In the genomic region with DNA sequence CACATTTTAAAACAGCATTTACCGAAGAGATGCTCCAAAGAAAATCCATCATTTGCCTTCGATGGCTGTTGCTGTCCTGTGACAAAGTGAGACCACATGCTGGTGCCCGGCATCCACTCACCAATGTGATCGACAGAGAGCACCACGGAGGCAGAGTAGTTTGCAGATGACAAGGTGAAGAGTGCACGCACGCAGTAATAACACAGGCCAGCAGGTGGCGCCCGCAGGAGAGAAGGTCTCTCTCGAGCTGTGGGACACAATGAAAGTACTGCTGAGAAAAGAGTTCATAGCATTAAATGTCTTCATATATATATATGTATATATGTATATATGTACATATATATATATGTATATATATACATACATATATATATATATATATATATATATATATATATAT, we compare ENCODE assay signal across 9 mouse cellular contexts.
A peak's percentile ranks its signal among the peaks of the same experiment; 100 is the strongest.
DNase-seq lines count a peak whose midpoint lies in the region; TF ChIP-seq lines count a peak whose summit lies in the region.
"Had no signal": no experiment of that assay in that cellular context is flagged by ENCODE, and none has a peak within 500 bp of the region (broad histone marks: within the 10 kb centered on the region; RNA-seq: fewer than 3 reads in every experiment).

No protein-coding gene starts in this region.

- H3K4me1 ChIP-seq in ES-E14 (ENCODE audit: control insufficient read depth in 2 of 2, insufficient read depth in 2 of 2, low read length in 2 of 2, poor library complexity in 1 of 2) = no peaks in the 10 kb centered on the region

- no peaks in the 10 kb centered on the region for H3K36me3 ChIP-seq in ES-E14 (ENCODE audit: control insufficient read depth, insufficient read depth, low read length, poor library complexity, severe bottlenecking)
- H3K36me3 ChIP-seq: hindbrain, embryonic 15.5 days had no signal

- peak; percentile 41 for DNase-seq in A20 (ENCODE audit: low read depth, low spot score)
- peak; percentile 57 for DNase-seq in ES-E14 (ENCODE audit: low read depth, low spot score)
- peak; percentile 78 for DNase-seq in cerebellum, adult 11-12 months
- DNase-seq in frontal cortex, postnatal 14 days (ENCODE audit: low spot score in 2 of 2) = peak; percentile 38 to 68
- DNase-seq in layer of hippocampus, adult 18-20 months (ENCODE audit: low spot score in 2 of 2) = peak; percentile 62 to 86
- peak; percentile 63 for DNase-seq in lung, postnatal 25 days (ENCODE audit: low spot score)
- DNase-seq in right cerebral cortex, postnatal 4 days = peak; percentile 82
- DNase-seq in yolk sac, embryonic 10.5 days (ENCODE audit: low spot score) = peak; percentile 55

- H3K9ac ChIP-seq in ES-E14 (ENCODE audit: insufficient read depth, low read depth, low read length, poor library complexity, severe bottlenecking) = no peak overlapping the region
- H3K9ac ChIP-seq: hindbrain, embryonic 15.5 days had no signal

- H3K27ac ChIP-seq in ES-E14 (ENCODE audit: insufficient read depth, low read depth, low read length, poor library complexity, severe bottlenecking) = no peak overlapping the region
- H3K27ac ChIP-seq: hindbrain, embryonic 15.5 days had no signal

- in situ Hi-C loops in ES-E14 (cut with MboI; ENCODE audit: low sequenced_read_pairs in 2 of 2, unreplicated experiment in 2 of 2) = no loop called here

- no peak overlapping the region for H3K4me3 ChIP-seq in ES-E14 (ENCODE audit: insufficient read depth in 1 of 2, low read depth in 1 of 2, low read length in 2 of 2, poor library complexity in 1 of 2, severe bottlenecking in 1 of 2)
- H3K4me3 ChIP-seq: hindbrain, embryonic 15.5 days had no signal

- H3K9me3 ChIP-seq in ES-E14 (ENCODE audit: control insufficient read depth, insufficient read depth, low read depth, low read length) = no peaks in the 10 kb centered on the region
- H3K9me3 ChIP-seq: hindbrain, embryonic 15.5 days had no signal

TF ChIP-seq in ES-E14, 5 proteins besides CTCF, POLR2A, EP300 and RAD21:
- TF ChIP-seq HCFC1 (IDR thresholded peaks at IDR 0.05; ENCODE audit: borderline replicate concordance, insufficient read depth, low read length) = no peak
- no peak for TF ChIP-seq ZNF384 (IDR thresholded peaks at IDR 0.05; ENCODE audit: low read depth, low read length)
- no peak for TF ChIP-seq CHD2 (IDR thresholded peaks at IDR 0.05; ENCODE audit: low read depth, low read length)
- TF ChIP-seq MAFK (IDR thresholded peaks at IDR 0.05; ENCODE audit: insufficient read depth, low read depth, low read length) = no peak
- TF ChIP-seq ZC3H11A (IDR thresholded peaks at IDR 0.05; ENCODE audit: borderline replicate concordance, low read depth, low read length) = no peak
